Mouse (Mus musculus) kidney, embryonic 15.5 days (tissue): ENCODE results near the gene Limk2. TPM values are rescaled to one million over a fixed set of nuclear protein-coding genes. Genes with fewer than 3 reads are reported as not detected.

Experiments used
- ATAC-seq: fragments of 200-750 bp; cut with Nextera tagmentation; replicated peaks from 2 replicates; pipeline ENCODE4 v1.8.0; 2017; ENCODE audit warnings: moderate TSS enrichment; ENCODE audit not compliant: low FRiP score
- H3K27ac ChIP-seq: fragments of 300-500 bp; sonication (generic); 2 replicates; pipeline ENCODE4 v1.5.1; 2015; ENCODE audit warnings: mild to moderate bottlenecking, inconsistent platforms
- H3K27me3 ChIP-seq: fragments of 300-500 bp; sonication (generic); 2 replicates; pipeline ENCODE4 v1.6.1; 2015; ENCODE audit warnings: inconsistent platforms
- H3K36me3 ChIP-seq: fragments of 300-500 bp; sonication (generic); 2 replicates; pipeline ENCODE4 v1.6.1; 2015; ENCODE audit warnings: inconsistent platforms
- H3K4me1 ChIP-seq: fragments of 300-500 bp; sonication (generic); 2 replicates; pipeline ENCODE4 v1.6.1; 2015; ENCODE audit warnings: inconsistent platforms
- H3K4me2 ChIP-seq: fragments of 300-500 bp; sonication (generic); 2 replicates; pipeline ENCODE4 v1.6.1; 2015; ENCODE audit warnings: moderate library complexity, mild to moderate bottlenecking, inconsistent platforms
- H3K4me3 ChIP-seq: fragments of 300-500 bp; sonication (generic); replicated peaks from 2 replicates; pipeline ENCODE4 v1.5.1; 2015; ENCODE audit warnings: mild to moderate bottlenecking, inconsistent platforms
- H3K9ac ChIP-seq: fragments of 300-500 bp; sonication (generic); 2 replicates; pipeline ENCODE4 v1.6.1; 2015; ENCODE audit warnings: mild to moderate bottlenecking, inconsistent platforms
- H3K9me3 ChIP-seq: fragments of 300-500 bp; sonication (generic); replicated peaks from 2 replicates; pipeline ENCODE4 v1.6.1; 2016; ENCODE audit warnings: inconsistent platforms
- WGBS: fragments of 180-500 bp; shearing (Covaris S2); methylation state at CpG from one replicate; pipeline ENCODE4 v1.1.7; 2015; ENCODE audit warnings: mixed read lengths; 5-methylcytosine and 5-hydroxymethylcytosine counted together
- polyA plus RNA-seq: library from polyadenylated mRNA; unstranded; fragments of >200 nt; fragmentation: Nextera tagmentation; extraction: Ambion mirVana; gene quantifications from 2 replicates; pipeline ENCODE4 v1.2.1, GENCODE M21; 2015

The Limk2 gene
- 40.5 and 46.0 TPM in 2 replicates for polyA plus RNA-seq

DNA sequence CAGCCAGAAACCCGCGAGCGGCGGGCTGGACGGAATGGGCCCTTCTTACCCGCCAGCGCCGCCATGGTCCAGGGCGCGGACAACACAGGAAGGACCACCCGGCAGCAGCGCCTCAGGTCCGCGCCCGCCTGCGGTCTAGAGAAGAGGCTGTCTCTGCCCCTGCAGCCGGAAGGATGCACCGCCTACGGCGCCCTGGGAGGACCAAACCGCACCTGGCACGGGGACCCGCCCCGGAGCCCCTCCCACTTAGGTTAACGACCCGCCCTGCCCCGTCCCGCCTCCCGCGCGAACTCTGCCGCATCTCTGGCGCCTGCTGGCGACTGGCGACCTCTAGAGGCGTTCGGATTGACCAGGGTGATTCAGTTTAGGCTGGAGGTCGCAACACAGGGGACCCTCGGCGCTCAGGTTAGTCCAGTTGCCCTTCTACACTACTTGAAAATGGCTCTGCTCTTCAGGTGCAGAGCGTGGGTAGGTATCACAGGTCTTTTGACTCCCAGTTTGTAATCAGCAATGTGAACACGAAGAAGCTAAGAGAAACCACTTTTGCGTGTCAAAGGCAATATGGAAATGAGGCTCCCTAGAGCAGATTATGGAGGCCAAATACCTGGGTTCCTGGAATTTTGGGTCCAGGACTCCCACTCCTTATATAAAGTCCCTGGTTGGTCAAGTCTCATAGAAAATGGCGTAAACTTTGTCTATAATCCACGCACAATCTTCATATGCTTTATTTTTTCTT is at the start of gene Limk2:
Gene Limk2, minus strand, starts transcription at position 193 of the 736 bp plus-strand sequence.
- Histone ChIP-seq H3K9me3 (no peaks in the 10 kb centered on the region), H3K4me1 (peaks cover 13% of the 10 kb centered on the region), H3K36me3 (peaks cover 8% of the 10 kb centered on the region), H3K27me3 (no peaks in the 10 kb centered on the region), H3K27ac (peak within 1 kb of the TSS; percentile 74), H3K9ac (peak within 1 kb of the TSS; percentile 64), H3K4me3 (peak within 1 kb of the TSS; percentile 78), H3K4me2 (peak within 1 kb of the TSS; percentile 79)
- ATAC-seq: peak; percentile 96
- 4% methylated on average over 45 of the region's 45 CpGs for WGBS

- H3K36me3 ChIP-seq: peaks cover 28% of the 10 kb centered on the region
- no peak overlapping the region for H3K4me3 ChIP-seq
- peak; percentile 64 for ATAC-seq
- peak overlapping the region; percentile 37; the same call in 1 of the 2 replicates for H3K27ac ChIP-seq
- H3K9me3 ChIP-seq: no peaks in the 10 kb centered on the region
- peaks cover 7% of the 10 kb centered on the region; the same call in 1 of the 2 replicates for H3K4me1 ChIP-seq
- H3K9ac ChIP-seq: no peak overlapping the region
- H3K4me2 ChIP-seq: no peak overlapping the region
- H3K27me3 ChIP-seq: no peaks in the 10 kb centered on the region
- 77% methylated on average over 13 of the region's 13 CpGs for WGBS
Measured at GRCm38 (mm10) chr11:3458428-3459104, 49.6 kb upstream of the Limk2 start.

DNA sequence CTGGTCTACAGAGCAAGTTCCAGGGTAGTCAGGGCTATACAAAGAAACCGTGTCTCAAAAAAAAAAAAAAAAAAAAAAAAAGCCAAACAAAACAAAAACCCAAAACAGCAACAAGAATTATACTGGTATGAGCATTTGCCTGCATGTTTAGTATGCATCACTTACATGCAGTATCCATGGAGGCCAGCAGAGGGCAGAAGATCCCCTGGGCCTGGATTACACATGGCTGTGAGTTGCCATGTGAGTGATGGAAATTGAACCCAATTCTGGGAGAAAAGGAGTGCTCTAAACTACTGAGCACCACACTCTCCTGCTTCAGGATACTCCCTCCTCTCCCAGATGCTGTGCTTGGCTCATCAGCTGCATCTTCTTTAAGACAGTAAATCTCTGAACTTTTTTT is 47.4 kb upstream of the Limk2 start:
- peaks cover 28% of the 10 kb centered on the region for H3K36me3 ChIP-seq
- H3K27me3 ChIP-seq: no peaks in the 10 kb centered on the region
- no peak overlapping the region for H3K4me2 ChIP-seq
- WGBS: 38% methylated on average over 1 of the region's 1 CpGs
- no peak for ATAC-seq
- H3K27ac ChIP-seq: no peak overlapping the region
- H3K9me3 ChIP-seq: no peaks in the 10 kb centered on the region
- H3K4me1 ChIP-seq: peaks cover 13% of the 10 kb centered on the region
- no peak overlapping the region for H3K4me3 ChIP-seq
- H3K9ac ChIP-seq: no peak overlapping the region

- no peaks in the 10 kb centered on the region for H3K27me3 ChIP-seq
- ATAC-seq: no peak
- H3K4me1 ChIP-seq: peaks cover 25% of the 10 kb centered on the region
- no peak overlapping the region for H3K27ac ChIP-seq
- H3K36me3 ChIP-seq: peaks cover 28% of the 10 kb centered on the region
- WGBS: 95% methylated on average over 3 of the region's 3 CpGs
- H3K9me3 ChIP-seq: no peaks in the 10 kb centered on the region
- no peak overlapping the region for H3K9ac ChIP-seq
- H3K4me2 ChIP-seq: no peak overlapping the region
- no peak overlapping the region for H3K4me3 ChIP-seq
Measured at GRCm38 (mm10) chr11:3454506-3454905, 45.5 kb upstream of the Limk2 start.

DNA sequence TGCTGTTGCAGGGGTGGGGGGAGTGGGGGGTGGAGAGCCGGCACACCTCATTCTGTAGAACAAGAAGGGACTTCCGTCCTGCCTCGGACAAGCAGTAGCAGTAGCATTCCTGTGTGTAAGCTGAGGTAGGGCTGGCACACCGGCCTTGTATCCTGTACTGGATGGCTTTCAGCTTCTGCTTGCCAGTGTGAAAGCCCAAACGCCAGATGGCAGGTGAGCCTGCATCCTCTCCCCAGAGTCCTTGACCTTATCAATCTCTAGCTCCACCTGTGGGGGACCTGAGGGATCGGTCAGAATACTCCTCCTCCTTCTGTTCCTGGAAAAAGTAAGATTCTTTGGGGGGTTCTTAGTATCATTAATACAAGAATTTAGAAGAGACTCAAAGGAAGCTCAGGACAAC is 44.5 kb upstream of the Limk2 start:
- Histone ChIP-seq H3K4me1 (peaks cover 25% of the 10 kb centered on the region), H3K9ac (no peak overlapping the region), H3K36me3 (peaks cover 28% of the 10 kb centered on the region), H3K27ac (no peak overlapping the region), H3K9me3 (no peaks in the 10 kb centered on the region), H3K27me3 (no peaks in the 10 kb centered on the region), H3K4me3 (peak overlapping the region; percentile 68), H3K4me2 (peak overlapping the region; percentile 71)
- WGBS: 73% methylated on average over 6 of the region's 6 CpGs
- ATAC-seq: no peak

DNA sequence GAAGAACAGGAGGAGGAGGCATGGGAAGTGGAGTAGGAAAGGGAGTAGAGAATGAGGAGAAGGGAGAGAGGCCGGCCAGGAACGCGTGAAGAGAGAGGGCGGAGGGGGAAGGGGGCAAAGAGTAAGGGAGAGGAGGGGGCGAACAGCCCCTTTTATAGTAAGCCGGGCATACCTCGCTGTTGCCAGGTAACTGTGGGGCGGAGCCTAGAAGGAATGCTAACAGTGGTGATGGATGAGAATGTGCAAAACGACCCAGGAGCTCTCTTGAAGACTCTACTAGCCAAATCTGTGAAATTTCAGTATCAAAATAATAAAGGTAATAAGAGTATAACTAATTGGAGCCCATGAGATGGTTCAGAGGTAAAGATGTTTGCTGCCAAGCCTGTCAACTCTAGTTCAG is 43.8 kb upstream of the Limk2 start:
- Histone ChIP-seq H3K9me3 (no peaks in the 10 kb centered on the region), H3K4me2 (peak overlapping the region; percentile 71), H3K36me3 (peaks cover 28% of the 10 kb centered on the region), H3K27ac (peak overlapping the region; percentile 90), H3K27me3 (no peaks in the 10 kb centered on the region), H3K4me1 (peaks cover 25% of the 10 kb centered on the region), H3K9ac (peak overlapping the region; percentile 53), H3K4me3 (peak overlapping the region; percentile 68)
- 0% methylated on average over 9 of the region's 9 CpGs for WGBS
- ATAC-seq: peak; percentile 58

- H3K4me3 ChIP-seq: peak within 1 kb of the TSS; percentile 68
- H3K4me1 ChIP-seq: peaks cover 25% of the 10 kb centered on the region
- WGBS: under 1% methylated on average over 45 of the region's 45 CpGs
- no peaks in the 10 kb centered on the region for H3K9me3 ChIP-seq
- peak; percentile 97 for ATAC-seq
- peak within 1 kb of the TSS; percentile 71 for H3K4me2 ChIP-seq
- H3K27ac ChIP-seq: peak within 1 kb of the TSS; percentile 90
- H3K9ac ChIP-seq: peak within 1 kb of the TSS; percentile 71
- no peaks in the 10 kb centered on the region for H3K27me3 ChIP-seq
- peaks cover 24% of the 10 kb centered on the region for H3K36me3 ChIP-seq
Measured at GRCm38 (mm10) chr11:3452167-3452639, 43.2 kb upstream of the Limk2 start, which contains the start of gene Rnf185. Gene Rnf185, minus strand, starts transcription at chr11:3452363.

DNA sequence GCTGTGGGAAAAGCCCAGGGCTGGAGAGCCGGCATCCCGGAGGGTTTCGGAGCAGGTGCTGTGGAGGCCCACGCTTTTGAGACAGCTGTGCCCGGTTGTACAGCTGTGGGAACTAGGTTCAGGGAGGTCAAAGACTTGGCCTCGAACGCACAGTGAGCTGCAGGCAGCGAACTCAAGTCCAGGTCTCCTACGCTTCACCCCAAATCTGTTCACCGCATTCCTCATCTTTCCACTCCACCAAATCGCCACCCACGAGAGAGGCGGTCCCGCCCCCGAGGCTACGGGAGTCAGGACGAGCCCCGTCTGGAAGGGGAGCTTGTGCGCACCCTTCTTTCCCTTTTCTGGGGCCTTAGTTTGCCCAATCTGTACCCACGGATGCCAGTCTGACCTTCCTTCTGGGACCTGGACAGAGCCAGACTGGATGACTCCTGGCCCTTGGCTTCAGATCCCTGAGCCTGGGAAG is 42.7 kb upstream of the Limk2 start:
- no peak; the same call in none of the 2 replicates for ATAC-seq
- peak overlapping the region; percentile 68 for H3K4me3 ChIP-seq
- peak overlapping the region; percentile 71 for H3K9ac ChIP-seq
- peak overlapping the region; percentile 71 for H3K4me2 ChIP-seq
- H3K36me3 ChIP-seq: peaks cover 19% of the 10 kb centered on the region
- H3K4me1 ChIP-seq: peaks cover 25% of the 10 kb centered on the region
- no peaks in the 10 kb centered on the region for H3K9me3 ChIP-seq
- peak overlapping the region; percentile 90 for H3K27ac ChIP-seq
- under 1% methylated on average over 20 of the region's 20 CpGs for WGBS
- H3K27me3 ChIP-seq: no peaks in the 10 kb centered on the region

DNA sequence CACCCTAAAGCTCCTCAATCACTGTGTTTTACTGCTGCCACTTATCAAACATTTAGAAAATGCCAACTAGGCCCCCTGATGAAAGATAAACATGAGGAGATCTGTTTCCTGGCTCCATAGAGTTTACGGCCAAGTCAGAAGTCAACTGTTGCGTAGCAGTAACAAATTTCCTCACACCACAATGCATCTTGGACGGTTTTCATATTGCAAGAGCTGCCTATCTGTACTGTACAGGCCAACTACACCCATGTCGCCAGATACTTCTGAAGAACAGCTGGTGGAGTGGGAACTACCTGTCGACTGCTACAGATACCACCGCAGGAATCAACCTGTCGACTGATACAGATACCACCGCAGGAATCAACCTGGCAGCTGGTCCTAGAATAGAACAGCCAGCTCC is 35.9 kb upstream of the Limk2 start:
- Histone ChIP-seq H3K9ac (no peak overlapping the region), H3K4me3 (no peak overlapping the region), H3K27me3 (no peaks in the 10 kb centered on the region), H3K9me3 (no peaks in the 10 kb centered on the region), H3K4me1 (no peaks in the 10 kb centered on the region), H3K4me2 (no peak overlapping the region), H3K27ac (no peak overlapping the region), H3K36me3 (no peaks in the 10 kb centered on the region)
- 85% methylated on average over 8 of the region's 8 CpGs for WGBS
- no peak for ATAC-seq

- Histone ChIP-seq H3K36me3 (no peaks in the 10 kb centered on the region), H3K9me3 (no peaks in the 10 kb centered on the region), H3K4me3 (no peak overlapping the region), H3K27ac (no peak overlapping the region), H3K4me2 (no peak overlapping the region), H3K9ac (no peak overlapping the region), H3K27me3 (no peaks in the 10 kb centered on the region), H3K4me1 (no peaks in the 10 kb centered on the region)
- no peak for ATAC-seq
- WGBS: 95% methylated on average over 2 of the region's 2 CpGs
Measured at GRCm38 (mm10) chr11:3443091-3443490, 34.1 kb upstream of the Limk2 start.

- no peak overlapping the region for H3K9ac ChIP-seq
- H3K4me1 ChIP-seq: no peaks in the 10 kb centered on the region
- H3K27ac ChIP-seq: no peak overlapping the region
- no peaks in the 10 kb centered on the region for H3K36me3 ChIP-seq
- no peaks in the 10 kb centered on the region for H3K27me3 ChIP-seq
- H3K4me2 ChIP-seq: no peak overlapping the region
- 82% methylated on average over 4 of the region's 4 CpGs for WGBS
- no peak for ATAC-seq
- H3K9me3 ChIP-seq: no peaks in the 10 kb centered on the region
- no peak overlapping the region for H3K4me3 ChIP-seq
Measured at GRCm38 (mm10) chr11:3442677-3443076, 33.7 kb upstream of the Limk2 start.
